Mouse (Mus musculus) myocyte (in vitro differentiated cells): Measurements from ENCODE around the gene Rorc.
A peak's percentile ranks its signal among the peaks of the same experiment; 100 is the strongest.

Experiments
- CEBPB ChIP-seq: IDR thresholded peaks from 2 replicates; pipeline ENCODE4 v1.6.1; 2011; ENCODE audit warnings: mild to moderate bottlenecking, moderate library complexity; ENCODE audit not compliant: poor library complexity, insufficient read depth, severe bottlenecking
- MYOG ChIP-seq, 3 experiments: IDR thresholded peaks; one replicate each; pipeline ENCODE4 v1.6.1; 2011; ENCODE audit warnings: control low read depth in 2 of 3, low read depth in 2 of 3, mild to moderate bottlenecking in 2 of 3; ENCODE audit not compliant: insufficient read length in 2 of 3, control insufficient read depth in 1 of 3, insufficient read depth in 1 of 3
- POLR2A ChIP-seq: IDR thresholded peaks from one replicate; pipeline ENCODE4 v1.6.1; 2011; ENCODE audit warnings: low read depth, mild to moderate bottlenecking, control low read depth, moderate library complexity; ENCODE audit not compliant: insufficient read length
- POLR2AphosphoS2 ChIP-seq: IDR thresholded peaks from one replicate; pipeline ENCODE4 v1.6.1; 2011; ENCODE audit warnings: low read depth, control low read depth; ENCODE audit not compliant: insufficient read length
- TCF12 ChIP-seq: IDR thresholded peaks from one replicate; pipeline ENCODE4 v1.6.1; 2011; ENCODE audit warnings: mild to moderate bottlenecking, control low read depth; ENCODE audit not compliant: poor library complexity, insufficient read depth, severe bottlenecking
- USF1 ChIP-seq: IDR thresholded peaks from one replicate; pipeline ENCODE4 v1.6.1; 2011; ENCODE audit warnings: low read depth, mild to moderate bottlenecking, control low read depth, moderate library complexity

GRCm38 (mm10) chr3:94413031-94413679 is 40.6 kb downstream of the Rorc start, which contains the start of gene Tdrkh:
- TF ChIP-seq POLR2A (peak; percentile 83), MYOG (IDR thresholded peaks at IDR 0.05; ENCODE audit: control insufficient read depth in 1 of 3, insufficient read depth in 1 of 3, insufficient read length in 2 of 3, low read depth in 2 of 3) (no peak), TCF12 (no peak), POLR2AphosphoS2 (peak; percentile 56), CEBPB (no peak), USF1 (no peak)
